Mouse (Mus musculus) MEL (cell line): ENCODE measurements around the gene Tchp. TPM values are rescaled to one million over a fixed set of nuclear protein-coding genes. Genes with fewer than 3 reads are reported as not detected.

Experiments used
- DNase-seq: peaks from one replicate; pipeline ENCODE4 v3.0.0; 2011; ENCODE audit warnings: low read depth, low spot score
- H3K27ac ChIP-seq: 2 replicates; pipeline ENCODE4 v1.5.1; 2012; ENCODE audit warnings: low read depth, mild to moderate bottlenecking, control low read depth, low read length, moderate library complexity; ENCODE audit not compliant: control insufficient read depth
- H3K27me3 ChIP-seq, 2 experiments: fragments of 150-350 bp in 1 of 2; sonication (generic) in 1 of 2; 2 replicates each; pipeline ENCODE4 v1.6.1; 2012; ENCODE audit warnings: low read length in 2 of 2, mild to moderate bottlenecking in 2 of 2, improper control_type of control experiment in 1 of 2, moderate library complexity in 1 of 2; ENCODE audit not compliant: insufficient read depth in 2 of 2, control insufficient read depth in 1 of 2
- H3K36me3 ChIP-seq, 2 experiments: 2 replicates each; pipeline ENCODE4 v1.6.1; 2012 to 2014; ENCODE audit warnings: low read length in 2 of 2, improper control_type of control experiment in 1 of 2, inconsistent platforms in 1 of 2, mild to moderate bottlenecking in 1 of 2; ENCODE audit not compliant: insufficient read depth in 2 of 2, control insufficient read depth in 1 of 2
- H3K4me1 ChIP-seq, 2 experiments: fragments of 150-350 bp in 1 of 2; sonication (generic) in 1 of 2; 2 replicates each; pipeline ENCODE4 v1.6.1; 2012; ENCODE audit warnings: low read length in 2 of 2, improper control_type of control experiment in 1 of 2, mild to moderate bottlenecking in 1 of 2; ENCODE audit not compliant: insufficient read depth in 2 of 2, control insufficient read depth in 1 of 2
- H3K4me3 ChIP-seq, 2 experiments: fragments of 150-350 bp in 1 of 2; sonication (generic) in 1 of 2; 2 replicates each; pipeline ENCODE4 v1.5.1; 2012; ENCODE audit warnings: low read depth in 2 of 2, low read length in 2 of 2, mild to moderate bottlenecking in 2 of 2, moderate library complexity in 2 of 2, control low read depth in 1 of 2, improper control_type of control experiment in 1 of 2; ENCODE audit not compliant: control insufficient read depth in 1 of 2, insufficient read depth in 1 of 2
- H3K79me2 ChIP-seq: 2 replicates; pipeline ENCODE4 v1.6.1; 2012; ENCODE audit warnings: mild to moderate bottlenecking, low read length, moderate library complexity; ENCODE audit not compliant: control insufficient read depth, poor library complexity, insufficient read depth
- H3K9ac ChIP-seq: 2 replicates; pipeline ENCODE4 v1.6.1; 2012; ENCODE audit warnings: low read depth, mild to moderate bottlenecking, control low read depth, low read length, moderate library complexity; ENCODE audit not compliant: control insufficient read depth, poor library complexity, severe bottlenecking
- H3K9me3 ChIP-seq: fragments of 150-350 bp; sonication (generic); replicated peaks from 2 replicates; pipeline ENCODE4 v1.6.1; 2012; ENCODE audit warnings: mild to moderate bottlenecking, low read length, improper control_type of control experiment, moderate library complexity; ENCODE audit not compliant: insufficient read depth
- CHD2 ChIP-seq: IDR thresholded peaks from 2 replicates; pipeline ENCODE4 v1.6.1; 2011; ENCODE audit warnings: low read length, improper control_type of control experiment
- CTCF ChIP-seq, 3 experiments: IDR thresholded peaks in 2 of 3; conservative IDR thresholded peaks in 1 of 3; 2 replicates each; pipeline ENCODE4 v1.5.1; 2011 to 2012; ENCODE audit warnings: low read length in 3 of 3, low read depth in 2 of 3, mild to moderate bottlenecking in 2 of 3, improper control_type of control experiment in 1 of 3, inconsistent platforms in 1 of 3, mixed read lengths in 1 of 3, moderate library complexity in 1 of 3; ENCODE audit not compliant: control insufficient read depth in 1 of 3, insufficient read depth in 1 of 3, poor library complexity in 1 of 3, severe bottlenecking in 1 of 3
- E2F4 ChIP-seq: IDR thresholded peaks from 2 replicates; pipeline ENCODE4 v1.6.1; 2011; ENCODE audit warnings: low read depth, low read length, improper control_type of control experiment, borderline replicate concordance
- GABPA ChIP-seq: IDR thresholded peaks from 2 replicates; pipeline ENCODE4 v1.6.1; 2012; ENCODE audit warnings: low read depth, mild to moderate bottlenecking, inconsistent platforms, low read length, improper control_type of control experiment, moderate library complexity
- MAFK ChIP-seq: IDR thresholded peaks from 2 replicates; pipeline ENCODE4 v1.6.1; 2011; ENCODE audit warnings: low read depth, mild to moderate bottlenecking, low read length, improper control_type of control experiment, borderline replicate concordance
- MAX ChIP-seq: IDR thresholded peaks from 2 replicates; pipeline ENCODE4 v1.6.1; 2011; ENCODE audit warnings: low read length, improper control_type of control experiment
- MAZ ChIP-seq: IDR thresholded peaks from 2 replicates; pipeline ENCODE4 v1.6.1; 2012; ENCODE audit warnings: low read depth, mild to moderate bottlenecking, inconsistent platforms, low read length, improper control_type of control experiment
- MXI1 ChIP-seq: IDR thresholded peaks from 2 replicates; pipeline ENCODE4 v1.6.1; 2011; ENCODE audit warnings: mild to moderate bottlenecking, low read depth, low read length, improper control_type of control experiment
- MYB ChIP-seq: IDR thresholded peaks from 2 replicates; pipeline ENCODE4 v1.6.1; 2011; ENCODE audit warnings: mild to moderate bottlenecking, low read depth, low read length, improper control_type of control experiment
- MYC ChIP-seq: IDR thresholded peaks from 2 replicates; pipeline ENCODE4 v1.6.1; 2011; ENCODE audit warnings: low read depth, mild to moderate bottlenecking, low read length, improper control_type of control experiment, moderate library complexity
- NELFE ChIP-seq: IDR thresholded peaks from 2 replicates; pipeline ENCODE4 v1.6.1; 2011; ENCODE audit warnings: low read depth, low read length, improper control_type of control experiment
- POLR2A ChIP-seq, 2 experiments: IDR thresholded peaks; 2 replicates each; pipeline ENCODE4 v1.6.1; 2011 to 2012; ENCODE audit warnings: low read length in 2 of 2, mild to moderate bottlenecking in 2 of 2, control low read depth in 1 of 2, improper control_type of control experiment in 1 of 2, low read depth in 1 of 2, moderate library complexity in 1 of 2; ENCODE audit not compliant: control insufficient read depth in 1 of 2, insufficient read depth in 1 of 2, poor library complexity in 1 of 2
- POLR2AphosphoS2 ChIP-seq: IDR thresholded peaks from 2 replicates; pipeline ENCODE4 v1.6.1; 2011; ENCODE audit warnings: low read length, improper control_type of control experiment
- POLR2AphosphoS5 ChIP-seq: IDR thresholded peaks from 2 replicates; pipeline ENCODE4 v1.6.1; 2012; ENCODE audit warnings: low read depth, borderline replicate concordance, mild to moderate bottlenecking, inconsistent platforms, low read length, moderate library complexity, mixed read lengths
- RAD21 ChIP-seq: IDR thresholded peaks from 2 replicates; pipeline ENCODE4 v1.6.1; 2011; ENCODE audit warnings: mild to moderate bottlenecking, low read depth, low read length, improper control_type of control experiment
- RCOR1 ChIP-seq: IDR thresholded peaks from 2 replicates; pipeline ENCODE4 v1.6.1; 2012; ENCODE audit warnings: low read depth, mild to moderate bottlenecking, inconsistent platforms, low read length, improper control_type of control experiment
- SIN3A ChIP-seq: IDR thresholded peaks from 2 replicates; pipeline ENCODE4 v1.6.1; 2012; ENCODE audit warnings: low read length, improper control_type of control experiment, inconsistent platforms
- SMC3 ChIP-seq: IDR thresholded peaks from 2 replicates; pipeline ENCODE4 v1.6.1; 2011; ENCODE audit warnings: low read depth, low read length, improper control_type of control experiment
- TCF12 ChIP-seq: IDR thresholded peaks from 2 replicates; pipeline ENCODE4 v1.6.1; 2014; ENCODE audit warnings: low read depth, mild to moderate bottlenecking, inconsistent platforms, low read length, improper control_type of control experiment, moderate library complexity
- UBTF ChIP-seq: IDR thresholded peaks from 2 replicates; pipeline ENCODE4 v1.6.1; 2012; ENCODE audit warnings: low read depth, mild to moderate bottlenecking, inconsistent platforms, low read length, improper control_type of control experiment, moderate library complexity, borderline replicate concordance; ENCODE audit not compliant: insufficient read depth
- USF1 ChIP-seq: IDR thresholded peaks from 2 replicates; pipeline ENCODE4 v1.6.1; 2014; ENCODE audit warnings: low read depth, mild to moderate bottlenecking, inconsistent platforms, low read length, improper control_type of control experiment, moderate library complexity
- USF2 ChIP-seq, 2 experiments: IDR thresholded peaks; 2 replicates each; pipeline ENCODE4 v1.6.1; 2011 to 2012; ENCODE audit warnings: improper control_type of control experiment in 2 of 2, low read length in 2 of 2, borderline replicate concordance in 1 of 2, inconsistent platforms in 1 of 2, low read depth in 1 of 2, mild to moderate bottlenecking in 1 of 2; ENCODE audit not compliant: insufficient read depth in 1 of 2
- polyA plus RNA-seq, 2 experiments: library from polyadenylated mRNA; stranded (reverse) in 1 of 2; unstranded in 1 of 2; fragments of >175 nt in 1 of 2; fragments of >200 nt in 1 of 2; gene quantifications; 2 replicates each; pipeline versions ENCODE4 v1.2.1 to v1.2.4; 2012; ENCODE audit warnings: low replicate concordance in 2 of 2, low read depth in 1 of 2; ENCODE audit not compliant: insufficient read length in 2 of 2, insufficient read depth in 1 of 2, missing spikeins in 1 of 2
- total RNA-seq: library from RNA; depleted of rRNA; stranded (reverse); fragments of 300-350 nt; gene quantifications from 2 replicates; pipeline ENCODE4 v1.2.3, GENCODE M21; 2012

Gene Tchp
- total and polyA plus RNA-seq, 3 experiments: 13.6 to 21.1 TPM; not detected in 1

- TF ChIP-seq POLR2AphosphoS2: peak; percentile 85; the same call in 1 of the 2 replicates
- no peak for TF ChIP-seq GABPA
- TF ChIP-seq MAZ: no peak
- TF ChIP-seq TCF12: peak; percentile 45
- TF ChIP-seq POLR2AphosphoS5: no peak
- peak; percentile 44; the same call in 1 of the 2 replicates for TF ChIP-seq MAX
These were observed 10.6 kb upstream of the Tchp start (continued) for GRCm38 (mm10) chr5:114696939-114697338.

- H3K4me1 ChIP-seq: peaks cover 0 to 10% of the 10 kb centered on the region in 2 experiments; a peak in 1 of 4 replicates
- no peak overlapping the region for H3K9ac ChIP-seq
- no peaks in the 10 kb centered on the region for H3K9me3 ChIP-seq
- DNase-seq: no peak
- no peak overlapping the region for H3K4me3 ChIP-seq
- peaks cover 0 to 8% of the 10 kb centered on the region in 2 experiments; a peak in 2 of 4 replicates for H3K36me3 ChIP-seq
- H3K79me2 ChIP-seq: no peaks in the 10 kb centered on the region
- TF ChIP-seq POLR2AphosphoS2 (no peak), E2F4 (no peak), POLR2A (IDR thresholded peaks at IDR 0.05; ENCODE audit: control insufficient read depth in 1 of 2, insufficient read depth in 1 of 2, low read depth in 1 of 2, low read length in 2 of 2, poor library complexity in 1 of 2) (no peak), MYB (no peak), USF2 (IDR thresholded peaks at IDR 0.05; ENCODE audit: borderline replicate concordance in 1 of 2, insufficient read depth in 1 of 2, low read depth in 1 of 2, low read length in 2 of 2) (no peak), MAX (no peak), USF1 (no peak), MAFK (no peak), CTCF (IDR thresholded peaks at IDR 0.05 in 2 of 3, conservative IDR thresholded peaks at IDR 0.05 in 1 of 3; ENCODE audit: control insufficient read depth in 1 of 3, insufficient read depth in 1 of 3, low read depth in 2 of 3, low read length in 3 of 3, poor library complexity in 1 of 3, severe bottlenecking in 1 of 3) (no peak), CHD2 (no peak), RAD21 (no peak), NELFE (no peak), GABPA (no peak), RCOR1 (no peak), SMC3 (no peak), SIN3A (no peak), MYC (no peak), TCF12 (no peak), UBTF (no peak), MXI1 (no peak)
- no peak overlapping the region for H3K27ac ChIP-seq
- H3K27me3 ChIP-seq: peaks cover 0 to 2% of the 10 kb centered on the region in 2 experiments; a peak in 1 of 4 replicates
These were observed 9.4 kb upstream of the Tchp start for GRCm38 (mm10) chr5:114698044-114698746.
